Mouse (Mus musculus): Measurements from ENCODE around the gene Cul1. TPM values are rescaled to one million over a fixed set of nuclear protein-coding genes. Genes with fewer than 3 reads are reported as not detected.
A peak's percentile ranks its signal among the peaks of the same experiment; 100 is the strongest.

Gene Cul1
- polyA plus RNA-seq, 1 experiment from 2014 or later = 166 TPM

DNA sequence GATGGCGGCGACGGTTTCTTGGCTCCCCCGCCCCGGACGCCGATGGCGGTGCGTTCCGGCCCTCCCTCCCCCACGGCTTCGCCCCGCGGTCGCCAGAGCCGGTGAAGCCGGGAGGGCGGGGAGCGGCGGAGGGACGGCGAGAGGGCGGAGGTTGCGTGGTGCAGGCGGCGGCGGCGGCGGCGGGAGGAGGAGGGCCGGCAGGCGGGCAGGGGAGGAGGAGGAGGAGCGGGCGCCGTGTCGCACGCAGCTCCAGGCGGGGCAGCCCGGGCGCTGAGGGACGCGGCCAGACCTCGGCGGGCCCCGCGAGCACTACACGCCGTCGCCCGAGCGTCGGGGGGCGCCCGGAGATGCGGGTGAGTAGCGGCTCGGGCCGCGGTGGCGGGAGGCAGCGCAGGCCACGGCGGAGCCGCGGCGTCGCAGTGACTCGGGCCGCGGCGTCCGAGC is 955 bp downstream of the Cul1 start:
- Histone ChIP-seq H3K4me1 (peaks cover 13% of the 10 kb centered on the region), H3K36me3 (no peaks in the 10 kb centered on the region), H3K27ac (peak overlapping the region; percentile 99), H3K27me3 (ENCODE audit: low read depth, poor library complexity, severe bottlenecking) (no peaks in the 10 kb centered on the region), H3K4me3 (peak overlapping the region; percentile 91), H3K9me3 (replicated peaks) (no peaks in the 10 kb centered on the region)
- under 1% methylated on average over 56 of the region's 72 CpGs for WGBS
- DNase-seq (ENCODE audit: low spot score) = peak; percentile 84

DNA sequence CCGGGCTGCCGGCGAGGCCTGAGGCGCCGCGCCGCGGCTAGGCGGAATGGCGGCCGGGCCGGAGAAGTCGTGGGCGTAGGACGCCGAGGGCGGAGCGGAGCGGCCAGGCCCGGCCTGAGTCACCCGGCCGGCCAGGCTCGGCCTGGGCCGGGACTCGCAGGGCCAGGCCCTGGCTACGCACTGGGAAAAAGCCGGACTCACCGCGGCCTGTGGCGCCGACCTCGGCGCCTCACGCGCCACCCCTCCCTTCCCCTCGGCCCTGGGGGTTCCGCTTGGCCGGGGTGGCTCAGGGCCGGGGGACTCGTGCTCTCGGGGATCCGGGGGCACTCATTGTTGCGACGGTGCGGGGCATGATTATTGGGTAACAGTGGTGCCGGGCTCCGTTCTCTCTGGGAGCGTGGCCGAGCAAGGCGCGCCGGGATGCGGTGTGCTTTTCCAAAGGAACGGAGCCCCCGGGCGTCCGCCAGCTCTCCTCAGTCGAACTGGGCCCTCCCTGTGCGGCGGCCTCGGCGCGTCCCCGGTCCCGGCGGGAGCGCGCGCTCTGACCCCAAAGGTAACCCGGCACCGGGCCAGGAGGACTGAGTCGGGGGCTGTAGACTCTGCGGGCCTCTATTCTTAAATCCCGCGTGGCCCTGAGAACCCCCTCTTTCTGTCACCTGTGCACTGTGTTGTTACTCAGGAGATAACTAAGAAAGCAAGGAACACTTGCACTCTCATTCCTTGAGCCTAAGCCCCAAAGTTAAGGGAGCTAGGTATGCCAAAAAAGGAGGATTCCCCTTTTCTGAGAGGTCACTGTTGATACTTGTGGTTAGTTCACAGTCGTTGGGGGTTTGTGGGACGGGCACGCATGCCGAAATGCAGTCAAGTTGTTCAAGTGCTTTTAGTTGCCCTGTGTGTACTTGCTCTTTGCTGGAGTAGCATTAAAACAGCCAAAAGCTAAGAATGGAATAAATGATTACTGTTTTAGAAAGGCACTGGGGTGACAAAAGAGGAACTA is 1.7 kb downstream of the Cul1 start:
- H3K27ac ChIP-seq = peak overlapping the region; percentile 99
- under 1% methylated on average over 78 of the region's 79 CpGs for WGBS
- H3K4me1 ChIP-seq = peaks cover 13% of the 10 kb centered on the region

DNA sequence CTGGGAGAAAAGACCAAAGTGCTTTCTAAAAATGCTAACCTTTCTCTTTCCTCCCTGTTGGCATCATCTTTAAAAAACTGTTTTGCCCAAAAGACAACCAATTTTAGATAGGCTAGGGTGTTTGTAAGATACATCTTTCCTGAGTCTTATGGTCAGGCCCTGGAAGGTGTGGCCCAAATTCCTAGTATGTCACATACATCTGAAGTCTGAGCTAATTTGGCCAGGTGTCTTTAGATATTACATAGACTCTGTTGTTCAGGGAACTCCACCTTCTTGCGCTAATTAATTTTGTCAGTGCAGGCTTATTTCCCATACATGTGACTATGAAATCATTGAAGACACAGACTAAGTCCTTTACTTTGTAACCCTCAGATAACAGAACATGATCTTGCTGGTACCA is 2.6 kb downstream of the Cul1 start:
- Histone ChIP-seq H3K27me3 (ENCODE audit: low read depth, poor library complexity, severe bottlenecking) (no peaks in the 10 kb centered on the region), H3K4me3 (peak overlapping the region; percentile 91), H3K4me1 (peaks cover 13% of the 10 kb centered on the region), H3K36me3 (no peaks in the 10 kb centered on the region), H3K27ac (no peak overlapping the region), H3K9me3 (replicated peaks) (no peaks in the 10 kb centered on the region)
- 92% methylated on average over 1 of the region's 1 CpGs for WGBS
- DNase-seq (ENCODE audit: low spot score) = no peak

More for the DNA sequence above, 1.7 kb downstream of the Cul1 start:
- Histone ChIP-seq H3K27me3 (ENCODE audit: low read depth, poor library complexity, severe bottlenecking) (no peaks in the 10 kb centered on the region), H3K9me3 (replicated peaks) (no peaks in the 10 kb centered on the region), H3K36me3 (no peaks in the 10 kb centered on the region), H3K4me3 (peak overlapping the region; percentile 91)
- peak; percentile 86 for DNase-seq (ENCODE audit: low spot score)

DNA sequence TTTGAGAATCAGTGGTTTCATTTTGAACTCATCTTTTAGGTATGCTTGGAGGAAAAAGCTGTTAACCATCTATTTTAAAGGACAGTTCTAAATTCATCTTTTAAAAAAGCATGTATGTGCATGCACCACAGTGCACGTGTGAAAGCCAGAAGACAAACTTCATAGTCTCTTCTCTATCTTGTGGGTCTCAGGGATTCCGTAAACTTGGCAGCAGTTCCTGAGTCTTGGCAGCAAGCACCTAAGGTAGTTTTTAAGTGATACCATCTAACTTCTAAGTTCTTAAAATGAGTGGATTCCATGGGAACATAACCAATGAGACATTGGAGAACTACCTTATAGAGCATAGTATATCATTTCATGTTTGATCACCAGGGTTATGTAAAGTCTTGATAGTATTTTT is 3.7 kb downstream of the Cul1 start:
- no peaks in the 10 kb centered on the region for H3K9me3 ChIP-seq (replicated peaks)
- H3K36me3 ChIP-seq = 0 out of 2 replicates have a peak, but pooled peaks cover 3% of the 10 kb centered on the region
- 92% methylated on average over 2 of the region's 2 CpGs for WGBS
- no peak for DNase-seq (ENCODE audit: low spot score)
- no peak overlapping the region for H3K4me3 ChIP-seq
- H3K27ac ChIP-seq = no peak overlapping the region
- no peaks in the 10 kb centered on the region for H3K27me3 ChIP-seq (ENCODE audit: low read depth, poor library complexity, severe bottlenecking)
- H3K4me1 ChIP-seq = peaks cover 13% of the 10 kb centered on the region

DNA sequence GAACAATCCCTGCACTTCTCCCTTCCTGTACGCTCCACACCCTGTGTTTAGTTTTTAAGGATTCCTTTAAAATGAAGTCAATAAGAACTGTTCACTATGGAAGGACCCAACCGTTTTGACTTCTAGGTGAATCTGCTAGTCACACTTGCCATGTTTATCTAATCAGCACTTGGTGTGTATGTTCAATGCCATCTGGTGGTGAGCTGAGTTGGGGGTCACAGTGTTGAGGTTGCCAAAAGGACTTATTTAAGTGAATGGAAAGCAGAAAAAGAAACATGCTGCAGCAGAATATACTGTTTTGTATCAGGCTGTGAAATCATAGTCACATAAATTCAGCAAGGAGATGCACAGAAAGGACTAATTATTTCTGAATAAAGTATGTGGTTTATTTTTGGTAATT is 12.2 kb downstream of the Cul1 start:
- H3K4me1 ChIP-seq = no peaks in the 10 kb centered on the region
- H3K27ac ChIP-seq = no peak overlapping the region
- no peaks in the 10 kb centered on the region; the same call in 1 of the 2 replicates for H3K9me3 ChIP-seq (replicated peaks)
- 84% methylated on average over 2 of the region's 2 CpGs for WGBS
- no peaks in the 10 kb centered on the region for H3K27me3 ChIP-seq (ENCODE audit: low read depth, poor library complexity, severe bottlenecking)
- no peak overlapping the region for H3K4me3 ChIP-seq
- H3K36me3 ChIP-seq = peaks cover 13% of the 10 kb centered on the region
- no peak for DNase-seq (ENCODE audit: low spot score)

DNA sequence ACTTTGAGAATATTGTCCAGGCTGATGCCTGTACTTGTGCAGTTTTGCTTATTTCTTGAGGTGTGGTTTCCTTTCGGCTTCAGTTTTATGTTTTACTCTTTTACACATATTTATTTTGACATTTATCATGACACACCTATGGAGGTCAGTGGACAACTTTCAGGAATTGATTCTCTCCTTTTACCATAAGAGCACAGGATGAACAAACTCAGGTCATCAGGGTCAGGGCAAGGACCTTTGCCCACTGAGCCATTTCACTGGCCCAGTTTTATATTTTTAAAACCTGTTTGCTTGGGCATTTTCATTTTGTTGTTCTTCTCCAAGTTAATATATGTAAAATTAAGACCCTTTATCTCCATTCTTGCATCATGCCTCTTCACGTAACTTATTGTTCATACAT is 13.3 kb downstream of the Cul1 start:
- Histone ChIP-seq H3K4me1 (no peaks in the 10 kb centered on the region), H3K36me3 (peaks cover 10% of the 10 kb centered on the region), H3K4me3 (no peak overlapping the region), H3K27me3 (ENCODE audit: low read depth, poor library complexity, severe bottlenecking) (no peaks in the 10 kb centered on the region), H3K9me3 (replicated peaks) (no peaks in the 10 kb centered on the region; the same call in 1 of the 2 replicates), H3K27ac (no peak overlapping the region)
- 96% methylated on average over 2 of the region's 2 CpGs for WGBS
- no peak for DNase-seq (ENCODE audit: low spot score)

DNA sequence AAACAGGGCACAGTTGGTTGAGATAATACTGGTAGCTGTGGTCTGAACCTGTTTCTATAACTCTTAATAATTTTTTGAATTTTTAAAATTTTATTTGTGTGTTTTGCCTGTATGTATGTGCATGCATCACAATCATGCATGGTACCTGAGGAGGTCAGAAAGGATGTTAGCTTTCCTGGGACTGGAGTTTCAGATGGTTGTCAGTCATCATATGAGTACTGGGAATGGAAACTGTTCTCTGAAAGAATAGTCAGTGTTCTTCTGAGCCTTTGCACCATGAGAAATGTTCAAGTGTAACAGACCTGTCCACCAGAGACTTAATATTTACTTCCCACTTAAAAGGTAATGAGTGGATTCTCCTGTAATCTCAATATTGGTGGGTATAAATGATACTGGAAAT is 13.9 kb downstream of the Cul1 start:
- no peak overlapping the region for H3K4me3 ChIP-seq
- H3K4me1 ChIP-seq = no peaks in the 10 kb centered on the region
- H3K27me3 ChIP-seq (ENCODE audit: low read depth, poor library complexity, severe bottlenecking) = no peaks in the 10 kb centered on the region
- no peaks in the 10 kb centered on the region; the same call in 1 of the 2 replicates for H3K9me3 ChIP-seq (replicated peaks)
- H3K27ac ChIP-seq = no peak overlapping the region
- peaks cover 10% of the 10 kb centered on the region for H3K36me3 ChIP-seq
- no peak for DNase-seq (ENCODE audit: low spot score)

DNA sequence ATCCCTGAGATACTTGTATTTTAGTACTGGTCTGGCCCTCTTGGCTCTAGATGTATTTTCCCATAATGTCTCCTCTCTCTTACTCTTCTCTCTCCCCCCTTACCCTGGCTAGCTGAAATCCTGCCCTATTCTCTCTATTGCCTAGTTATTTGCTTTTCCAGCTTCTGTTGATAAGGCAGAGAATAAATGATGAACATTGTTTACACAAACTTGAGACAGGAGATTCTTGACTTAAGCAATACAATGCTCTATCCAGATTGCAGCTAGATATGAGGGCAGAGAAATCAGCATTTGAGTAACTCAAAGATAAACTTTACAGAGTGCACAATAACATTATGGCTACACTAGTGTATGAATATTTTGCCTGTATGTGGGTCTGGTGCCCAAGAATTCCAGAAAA is 16.6 kb downstream of the Cul1 start:
- H3K27ac ChIP-seq = no peak overlapping the region
- peaks cover 22% of the 10 kb centered on the region for H3K36me3 ChIP-seq
- H3K4me1 ChIP-seq = no peaks in the 10 kb centered on the region
- H3K9me3 ChIP-seq (replicated peaks) = peaks cover 1% of the 10 kb centered on the region; the same call in 1 of the 2 replicates
- H3K4me3 ChIP-seq = no peak overlapping the region
- H3K27me3 ChIP-seq (ENCODE audit: low read depth, poor library complexity, severe bottlenecking) = no peaks in the 10 kb centered on the region
- no peak for DNase-seq (ENCODE audit: low spot score)

DNA sequence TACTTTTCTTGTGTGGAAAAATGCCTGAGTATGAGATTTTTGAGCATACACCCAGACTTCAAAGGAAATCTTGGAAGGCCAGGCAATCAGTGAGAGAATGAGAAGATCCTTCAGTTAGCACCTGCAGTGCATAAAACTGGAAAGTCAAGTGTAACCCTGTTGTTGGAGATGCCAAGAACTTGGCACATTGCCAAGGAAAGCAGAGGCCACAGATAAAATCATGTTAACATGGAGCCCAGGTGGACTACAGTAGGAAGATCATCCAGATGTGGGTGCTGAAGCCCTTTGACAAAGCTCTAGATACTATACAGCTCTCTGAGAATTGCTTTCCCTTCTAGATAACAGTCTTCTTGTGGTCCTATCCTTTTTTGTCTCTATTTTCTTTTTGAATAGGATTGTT is 19.2 kb downstream of the Cul1 start:
- peaks cover 19% of the 10 kb centered on the region for H3K36me3 ChIP-seq
- DNase-seq (ENCODE audit: low spot score) = no peak
- peaks cover 1% of the 10 kb centered on the region; the same call in 1 of the 2 replicates for H3K9me3 ChIP-seq (replicated peaks)
- H3K27me3 ChIP-seq (ENCODE audit: low read depth, poor library complexity, severe bottlenecking) = no peaks in the 10 kb centered on the region
- no peaks in the 10 kb centered on the region for H3K4me1 ChIP-seq
- no peak overlapping the region for H3K27ac ChIP-seq
- no peak overlapping the region for H3K4me3 ChIP-seq

DNA sequence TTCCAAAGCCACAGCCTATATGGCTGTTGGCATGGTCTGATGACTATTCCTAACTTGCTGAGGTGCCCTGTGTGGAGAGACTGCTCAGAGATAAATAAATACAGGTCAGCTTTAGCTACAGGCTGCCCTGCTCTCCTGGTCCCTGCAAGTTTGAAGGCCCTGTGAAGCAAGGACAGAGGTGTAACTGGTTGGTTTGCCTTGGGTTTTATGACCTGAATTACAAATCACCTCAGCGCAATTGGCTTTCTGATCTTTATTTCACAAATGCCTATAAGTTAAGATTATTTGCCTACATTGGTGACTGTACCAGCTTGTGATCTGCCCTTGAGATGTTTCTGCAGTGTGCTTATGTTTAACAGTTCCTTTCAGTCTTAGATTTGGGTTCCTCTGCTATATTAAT is 28.8 kb downstream of the Cul1 start:
- DNase-seq (ENCODE audit: low spot score) = no peak

DNA sequence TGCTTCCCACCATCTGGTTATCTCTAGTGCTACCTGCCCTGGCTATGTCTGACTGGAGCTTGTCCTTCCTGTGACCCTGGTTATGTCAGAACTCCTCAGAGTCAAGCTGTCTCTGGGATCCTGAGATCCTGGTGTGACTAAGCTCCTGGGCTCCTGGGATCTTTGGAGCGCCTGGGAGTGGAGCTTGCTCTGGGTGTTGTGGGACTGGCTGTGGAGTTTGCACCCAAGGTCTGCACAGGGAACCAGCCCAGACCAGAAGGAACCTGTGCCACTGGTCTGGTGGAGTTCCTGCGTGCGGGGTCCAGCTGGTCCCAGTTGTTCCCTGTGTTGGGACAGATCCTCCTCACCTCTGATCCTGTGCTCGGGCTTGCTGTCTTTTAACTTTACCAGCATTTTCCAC is 41.4 kb downstream of the Cul1 start:
- no peak overlapping the region for H3K4me3 ChIP-seq
- H3K27ac ChIP-seq = no peak overlapping the region
- WGBS = 96% methylated on average over 4 of the region's 4 CpGs
- no peak for DNase-seq (ENCODE audit: low spot score)
- no peaks in the 10 kb centered on the region for H3K4me1 ChIP-seq
- H3K36me3 ChIP-seq = peaks cover 19% of the 10 kb centered on the region
- no peaks in the 10 kb centered on the region for H3K27me3 ChIP-seq (ENCODE audit: low read depth, poor library complexity, severe bottlenecking)
- no peaks in the 10 kb centered on the region for H3K9me3 ChIP-seq (replicated peaks)

More for the DNA sequence above, 28.8 kb downstream of the Cul1 start:
- H3K27ac ChIP-seq = no peak overlapping the region
- no peaks in the 10 kb centered on the region for H3K9me3 ChIP-seq (replicated peaks)
- H3K36me3 ChIP-seq = peaks cover 18% of the 10 kb centered on the region
- no peaks in the 10 kb centered on the region for H3K27me3 ChIP-seq (ENCODE audit: low read depth, poor library complexity, severe bottlenecking)
- H3K4me3 ChIP-seq = no peak overlapping the region
- WGBS = 93% methylated on average over 1 of the region's 1 CpGs
- H3K4me1 ChIP-seq = no peaks in the 10 kb centered on the region

DNA sequence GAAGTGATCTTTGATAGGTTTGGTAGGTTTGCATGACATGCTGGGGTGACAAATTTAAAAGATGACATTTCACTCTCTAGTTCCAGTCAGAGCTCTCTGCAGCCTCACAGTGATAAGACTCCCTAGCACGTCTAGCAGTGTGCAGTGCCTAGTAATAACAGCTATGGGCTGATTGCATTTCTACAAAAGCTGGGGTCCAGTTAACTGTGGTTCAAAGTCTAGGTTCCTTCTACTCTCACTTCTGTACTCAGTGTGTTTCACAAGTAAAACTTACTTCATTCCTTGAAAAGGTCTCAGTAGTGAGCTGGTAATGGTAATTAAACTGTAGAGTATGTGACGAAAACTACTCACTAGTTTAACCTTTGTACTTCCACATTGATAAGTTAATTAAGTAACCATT is 66.8 kb downstream of the Cul1 start:
- Histone ChIP-seq H3K27ac (no peak overlapping the region), H3K36me3 (peaks cover 100% of the 10 kb centered on the region), H3K4me1 (no peaks in the 10 kb centered on the region), H3K4me3 (no peak overlapping the region), H3K9me3 (replicated peaks) (no peaks in the 10 kb centered on the region), H3K27me3 (ENCODE audit: low read depth, poor library complexity, severe bottlenecking) (no peaks in the 10 kb centered on the region)
- WGBS = 91% methylated on average over 2 of the region's 2 CpGs
- DNase-seq (ENCODE audit: low spot score) = no peak

DNA sequence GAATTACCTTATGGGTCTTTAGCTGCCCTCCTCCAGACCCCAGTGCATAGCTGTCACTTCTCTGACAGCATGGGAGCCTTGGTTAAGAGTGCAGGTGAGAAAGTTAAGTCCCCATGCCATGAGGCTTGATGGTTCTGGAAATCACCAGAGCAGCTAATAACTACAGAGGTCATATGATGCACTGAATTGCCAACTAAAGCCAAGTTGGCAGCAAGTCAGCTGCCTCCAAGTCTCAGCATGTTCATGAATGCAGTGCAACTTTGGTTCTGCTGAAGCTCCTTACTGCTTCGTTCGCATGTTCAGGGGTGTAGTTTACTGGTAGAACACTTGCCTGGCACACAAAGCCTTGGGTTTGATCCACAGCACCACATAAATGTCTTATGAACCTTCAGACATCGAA is 69.2 kb downstream of the Cul1 start:
- no peak for DNase-seq (ENCODE audit: low spot score)
- peaks cover 99% of the 10 kb centered on the region for H3K36me3 ChIP-seq
- WGBS = 95% methylated on average over 3 of the region's 3 CpGs
- no peaks in the 10 kb centered on the region for H3K27me3 ChIP-seq (ENCODE audit: low read depth, poor library complexity, severe bottlenecking)
- no peaks in the 10 kb centered on the region for H3K9me3 ChIP-seq (replicated peaks)
- H3K4me1 ChIP-seq = no peaks in the 10 kb centered on the region
- no peak overlapping the region for H3K27ac ChIP-seq
- H3K4me3 ChIP-seq = no peak overlapping the region
